Mouse (Mus musculus) limb, embryonic 15.5 days (tissue): ENCODE measurements around the gene Nab2. TPM values are rescaled to one million over a fixed set of nuclear protein-coding genes. Genes with fewer than 3 reads are reported as not detected.

ENCODE experiments used
- ATAC-seq: fragments of 200-750 bp; cut with Nextera tagmentation; 2 replicates; pipeline ENCODE4 v1.8.0; 2017; ENCODE audit warnings: low read depth, moderate TSS enrichment; ENCODE audit not compliant: insufficient number of reproducible peaks, low FRiP score, low TSS enrichment
- H3K27ac ChIP-seq: fragments of 300-500 bp; sonication (generic); 2 replicates; pipeline ENCODE4 v1.5.1; 2015; ENCODE audit warnings: moderate library complexity, mild to moderate bottlenecking, inconsistent platforms
- H3K27me3 ChIP-seq: fragments of 300-500 bp; sonication (generic); 2 replicates; pipeline ENCODE4 v1.6.1; 2015; ENCODE audit warnings: inconsistent platforms
- H3K36me3 ChIP-seq: fragments of 300-500 bp; sonication (generic); 2 replicates; pipeline ENCODE4 v1.6.1; 2015; ENCODE audit warnings: inconsistent platforms
- H3K4me1 ChIP-seq: fragments of 300-500 bp; sonication (generic); 2 replicates; pipeline ENCODE4 v1.6.1; 2015; ENCODE audit warnings: inconsistent platforms
- H3K4me2 ChIP-seq: fragments of 300-500 bp; sonication (generic); 2 replicates; pipeline ENCODE4 v1.6.1; 2015; ENCODE audit warnings: mild to moderate bottlenecking, inconsistent platforms
- H3K4me3 ChIP-seq: fragments of 300-500 bp; sonication (generic); 2 replicates; pipeline ENCODE4 v1.5.1; 2015; ENCODE audit warnings: mild to moderate bottlenecking, inconsistent platforms
- H3K9ac ChIP-seq: fragments of 300-500 bp; sonication (generic); 2 replicates; pipeline ENCODE4 v1.6.1; 2015; ENCODE audit warnings: inconsistent platforms
- H3K9me3 ChIP-seq: fragments of 300-500 bp; sonication (generic); 2 replicates; pipeline ENCODE4 v1.6.1; 2016; ENCODE audit warnings: inconsistent platforms
- WGBS: fragments of 180-500 bp; shearing (Covaris S2); methylation state at CpG from one replicate; pipeline ENCODE4 v1.1.7; 2015; 5-methylcytosine and 5-hydroxymethylcytosine counted together
- polyA plus RNA-seq: library from polyadenylated mRNA; unstranded; fragments of >200 nt; fragmentation: Nextera tagmentation; extraction: Ambion mirVana; gene quantifications from 2 replicates; pipeline ENCODE4 v1.2.1, GENCODE M21; 2015

Gene Nab2
- polyA plus RNA-seq, 1 experiment from 2014 or later: 23.7 TPM

DNA sequence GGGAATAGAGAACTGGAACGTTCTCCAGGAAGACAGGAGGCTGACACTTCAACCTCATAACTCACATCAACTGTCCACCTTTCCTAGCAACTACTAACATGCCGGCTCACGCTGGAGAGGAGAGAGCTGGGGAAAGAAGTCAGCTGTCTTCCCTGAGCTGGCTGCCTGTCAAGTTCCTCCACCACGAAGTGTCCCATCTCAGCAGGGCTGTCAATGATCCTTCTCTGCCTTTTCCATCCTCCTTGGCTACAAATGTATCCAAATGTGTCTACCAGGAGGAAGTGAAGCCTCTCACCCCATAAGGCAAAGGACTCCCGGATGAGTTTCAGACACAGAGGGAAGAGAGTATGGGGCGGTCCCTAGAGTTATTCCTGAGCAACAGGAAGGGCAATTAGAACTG lies 50.2 kb downstream of the Nab2 start:
- Histone ChIP-seq H3K4me3 (peak overlapping the region; percentile 78), H3K4me2 (peak overlapping the region; percentile 86), H3K36me3 (peaks cover under 1% of the 10 kb centered on the region), H3K27me3 (no peaks in the 10 kb centered on the region), H3K9me3 (no peaks in the 10 kb centered on the region), H3K9ac (no peak overlapping the region), H3K27ac (peak overlapping the region; percentile 93; the same call in 1 of the 2 replicates), H3K4me1 (peaks cover 68% of the 10 kb centered on the region)
- 27% methylated on average over 6 of the region's 6 CpGs for WGBS
- no peak for ATAC-seq

- ATAC-seq: no peak
- Histone ChIP-seq H3K4me3 (peak overlapping the region; percentile 78; the same call in 1 of the 2 replicates), H3K36me3 (peaks cover 9% of the 10 kb centered on the region), H3K27ac (peak overlapping the region; percentile 92), H3K9ac (no peak overlapping the region), H3K4me1 (peaks cover 71% of the 10 kb centered on the region), H3K4me2 (0 out of 2 replicates have a peak overlapping the region, but pooled peaks have one; percentile 86), H3K27me3 (no peaks in the 10 kb centered on the region), H3K9me3 (no peaks in the 10 kb centered on the region)
- WGBS: 57% methylated on average over 4 of the region's 4 CpGs
Measured at GRCm38 (mm10) chr10:127617294-127617693, 51.1 kb downstream of the Nab2 start.

DNA sequence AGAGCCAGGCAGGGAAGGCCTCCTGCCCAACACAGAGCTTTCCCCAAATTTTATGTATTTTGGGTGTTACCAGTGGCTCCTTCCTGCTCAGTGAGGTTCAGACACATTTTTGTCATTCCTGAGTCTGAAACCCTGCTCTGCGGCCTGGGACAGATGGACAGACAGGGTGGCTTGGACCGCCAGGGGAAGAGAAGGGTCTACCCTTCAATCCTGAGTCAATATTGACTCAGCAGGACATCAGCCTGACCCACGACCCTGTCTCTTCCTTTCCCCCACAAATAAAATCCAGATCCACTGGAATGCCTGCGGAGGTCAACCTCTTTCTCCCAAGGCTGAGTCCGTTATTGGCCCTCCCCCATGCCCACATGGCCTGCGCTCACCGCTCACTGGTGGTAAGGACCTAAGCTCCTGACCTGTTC lies 52.1 kb downstream of the Nab2 start:
- Histone ChIP-seq H3K27ac (peak overlapping the region; percentile 92), H3K27me3 (no peaks in the 10 kb centered on the region), H3K4me3 (peak overlapping the region; percentile 20; the same call in 1 of the 2 replicates), H3K4me2 (peak overlapping the region; percentile 86), H3K9me3 (no peaks in the 10 kb centered on the region), H3K4me1 (peaks cover 66% of the 10 kb centered on the region), H3K9ac (no peak overlapping the region), H3K36me3 (peaks cover 19% of the 10 kb centered on the region)
- 22% methylated on average over 7 of the region's 7 CpGs for WGBS
- no peak for ATAC-seq

DNA sequence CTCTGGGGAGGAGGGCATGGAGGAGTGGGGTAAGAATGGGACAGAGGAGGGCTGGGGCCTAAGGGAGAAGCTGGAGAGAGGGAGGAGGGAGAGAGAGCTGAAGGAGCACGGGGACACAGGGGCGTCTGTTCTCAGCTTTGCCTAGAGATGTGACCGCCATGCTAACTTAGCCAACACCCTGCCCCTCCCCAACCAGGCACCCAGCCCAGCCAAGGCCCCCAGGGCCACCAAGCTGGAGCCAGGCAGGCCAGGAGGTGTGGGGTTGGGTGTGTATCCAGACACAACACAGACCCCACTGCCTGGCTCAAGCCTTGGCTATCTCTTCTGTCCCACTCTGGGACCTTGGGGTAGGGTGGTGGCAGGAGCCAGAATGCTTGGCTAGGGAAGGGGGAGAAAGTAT lies 52.8 kb downstream of the Nab2 start:
- Histone ChIP-seq H3K36me3 (peaks cover 24% of the 10 kb centered on the region), H3K9me3 (no peaks in the 10 kb centered on the region), H3K4me1 (peaks cover 66% of the 10 kb centered on the region), H3K9ac (no peak overlapping the region), H3K4me2 (peak overlapping the region; percentile 86), H3K27ac (peak overlapping the region; percentile 92), H3K27me3 (no peaks in the 10 kb centered on the region), H3K4me3 (peak overlapping the region; percentile 20)
- WGBS: 37% methylated on average over 3 of the region's 3 CpGs
- no peak for ATAC-seq

DNA sequence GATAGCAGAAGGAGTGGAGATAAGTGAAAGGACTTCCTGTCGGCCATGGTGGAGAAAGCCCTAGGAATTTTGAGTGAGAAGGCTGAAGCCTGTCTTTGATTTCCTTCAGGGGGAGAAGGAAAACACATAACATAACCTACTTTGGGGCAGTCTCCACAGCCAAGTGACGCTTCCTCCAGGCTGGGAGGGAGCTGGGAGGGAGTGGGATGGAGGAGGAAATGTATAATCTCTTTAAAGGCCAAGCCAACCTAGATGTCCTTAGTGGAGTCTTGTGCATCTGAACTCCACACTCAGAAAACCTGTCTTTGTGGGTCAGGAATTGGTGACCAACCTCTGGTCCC lies 53.4 kb downstream of the Nab2 start:
- Histone ChIP-seq H3K27ac (peak overlapping the region; percentile 92), H3K9me3 (no peaks in the 10 kb centered on the region), H3K4me1 (peaks cover 70% of the 10 kb centered on the region), H3K36me3 (peaks cover 30% of the 10 kb centered on the region), H3K27me3 (no peaks in the 10 kb centered on the region), H3K4me2 (peak overlapping the region; percentile 86), H3K4me3 (peak overlapping the region; percentile 20), H3K9ac (no peak overlapping the region)
- no peak for ATAC-seq
- 20% methylated on average over 2 of the region's 2 CpGs for WGBS

DNA sequence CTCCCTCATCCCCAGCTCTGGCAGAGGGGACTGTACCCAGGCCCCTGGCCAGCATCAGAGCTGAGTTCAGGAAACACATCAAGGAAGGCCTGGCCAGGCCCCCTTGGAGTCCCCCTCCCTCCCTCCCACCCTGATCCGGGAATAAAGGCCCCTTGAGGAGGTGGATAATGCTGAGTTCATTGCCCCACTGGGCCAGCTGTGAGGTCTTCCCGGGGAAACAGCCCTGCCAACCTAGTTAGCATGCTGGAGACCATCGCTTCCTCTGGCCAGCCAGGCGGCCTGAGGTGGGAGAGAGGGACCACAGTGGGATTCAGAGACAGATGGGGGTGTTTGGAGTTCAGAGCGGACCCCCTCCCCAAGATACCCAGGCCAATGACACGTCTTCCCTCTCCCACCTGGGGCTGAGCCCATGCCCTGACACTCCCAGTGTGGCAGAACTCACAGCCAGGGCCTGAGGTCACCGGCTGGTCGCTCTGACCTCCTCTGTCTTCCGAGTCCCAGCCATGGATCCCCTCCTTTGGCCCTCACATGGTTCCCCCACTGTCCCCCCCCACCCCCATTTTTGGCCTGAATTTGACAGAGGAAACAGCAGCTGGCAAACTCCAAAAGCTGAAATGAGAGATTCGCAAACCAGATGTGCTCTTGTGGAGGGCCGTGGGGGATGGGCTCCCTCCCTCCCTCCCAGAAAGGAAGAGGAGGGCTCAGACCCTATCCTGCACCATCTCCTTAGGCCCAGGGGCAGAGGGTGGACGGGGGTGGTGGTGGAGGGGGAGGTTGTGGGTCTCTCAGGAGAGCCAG lies 53.9 kb downstream of the Nab2 start:
- Histone ChIP-seq H3K36me3 (peaks cover 34% of the 10 kb centered on the region), H3K4me3 (peak overlapping the region; percentile 20), H3K9me3 (no peaks in the 10 kb centered on the region), H3K4me1 (peaks cover 73% of the 10 kb centered on the region), H3K4me2 (peak overlapping the region; percentile 86), H3K27ac (peak overlapping the region; percentile 92), H3K27me3 (no peaks in the 10 kb centered on the region), H3K9ac (peak overlapping the region; percentile 23; the same call in 1 of the 2 replicates)
- WGBS: 17% methylated on average over 12 of the region's 12 CpGs
- 0 out of 2 replicates have a peak, but pooled peaks have one; percentile 38 for ATAC-seq

- ATAC-seq: no peak
Measured at GRCm38 (mm10) chr10:127612079-127612775, 56.1 kb downstream of the Nab2 start.

More at GRCm38 (mm10) chr10:127612079-127612775, 56.1 kb downstream of the Nab2 start:
- Histone ChIP-seq H3K9ac (no peak overlapping the region), H3K27me3 (no peaks in the 10 kb centered on the region), H3K27ac (no peak overlapping the region), H3K4me2 (no peak overlapping the region), H3K4me1 (peaks cover 59% of the 10 kb centered on the region), H3K36me3 (peaks cover 53% of the 10 kb centered on the region), H3K4me3 (no peak overlapping the region), H3K9me3 (no peaks in the 10 kb centered on the region)
- 85% methylated on average over 14 of the region's 14 CpGs for WGBS

Other genes starting within 250 kb of the Nab2 start
- gene Stac3, start 166.9 kb downstream of the Nab2 start, polyA plus RNA-seq: 17.2 and 38.7 TPM in 2 replicates
- 328 and 370 TPM in 2 replicates for gene Ndufa4l2, start 153.6 kb downstream of the Nab2 start, polyA plus RNA-seq
- gene Shmt2, start 146.1 kb downstream of the Nab2 start, polyA plus RNA-seq: 112 and 122 TPM in 2 replicates
- gene Nxph4, start 134.0 kb downstream of the Nab2 start, polyA plus RNA-seq: 21.7 and 25.1 TPM in 2 replicates
- gene Lrp1, start 47.4 kb downstream of the Nab2 start, polyA plus RNA-seq: 146 and 148 TPM in 2 replicates
- gene Stat6, start 25.6 kb downstream of the Nab2 start, polyA plus RNA-seq: 36.7 and 38.9 TPM in 2 replicates
- 8.3 and 8.5 TPM in 2 replicates for gene Nemp1, start 1.7 kb downstream of the Nab2 start, polyA plus RNA-seq
- gene Myo1a, start 36.6 kb upstream of the Nab2 start, polyA plus RNA-seq: 0.24 and 0.37 TPM in 2 replicates
- 0.31 and 0.53 TPM in 2 replicates for gene Tac2, start 55.9 kb upstream of the Nab2 start, polyA plus RNA-seq
- 2.4 and 2.8 TPM in 2 replicates for gene Zbtb39, start 71.0 kb upstream of the Nab2 start, polyA plus RNA-seq
- gene Gpr182, start 83.2 kb upstream of the Nab2 start, polyA plus RNA-seq: 1.4 and 1.6 TPM in 2 replicates
- 0.64 and 0.71 TPM in 2 replicates for gene Rdh1, start 91.2 kb upstream of the Nab2 start, polyA plus RNA-seq
- 2.6 and 3.8 TPM in 2 replicates for gene Rdh16f1, start 91.2 kb upstream of the Nab2 start, polyA plus RNA-seq
- gene Rdh9, start 107.8 kb upstream of the Nab2 start, polyA plus RNA-seq: not detected in 2 replicates
- 0.04 TPM in 1 of 2 replicates, not detected in the other for gene Rdh16, start 132.6 kb upstream of the Nab2 start, polyA plus RNA-seq
- gene Rdh19, start 181.4 kb upstream of the Nab2 start, polyA plus RNA-seq: not detected in 2 replicates
- gene Rdh16f2, start 197.9 kb upstream of the Nab2 start, polyA plus RNA-seq: not detected in 2 replicates
- gene Rdh7, start 220.2 kb upstream of the Nab2 start, polyA plus RNA-seq: not detected in 2 replicates
- 16.4 and 16.8 TPM in 2 replicates for gene Sdr9c7, start 229.9 kb upstream of the Nab2 start, polyA plus RNA-seq